Mouse (Mus musculus) MEL (cell line): ENCODE data around the gene Dkk3.

ENCODE experiments used
- CHD1 ChIP-seq: IDR thresholded peaks from 2 replicates; pipeline ENCODE4 v1.6.1; 2012; ENCODE audit warnings: low read depth, mild to moderate bottlenecking, inconsistent platforms, low read length, improper control_type of control experiment
- GATA1 ChIP-seq: IDR thresholded peaks from 2 replicates; pipeline ENCODE4 v1.6.1; 2011; ENCODE audit warnings: low read depth, low read length, improper control_type of control experiment
- KAT2A ChIP-seq: conservative IDR thresholded peaks from 2 replicates; pipeline ENCODE4 v1.6.1; 2012; ENCODE audit warnings: low read depth, low read length, improper control_type of control experiment, inconsistent platforms
- MXI1 ChIP-seq: IDR thresholded peaks from 2 replicates; pipeline ENCODE4 v1.6.1; 2011; ENCODE audit warnings: mild to moderate bottlenecking, low read depth, low read length, improper control_type of control experiment
- MYC ChIP-seq: IDR thresholded peaks from 2 replicates; pipeline ENCODE4 v1.6.1; 2011; ENCODE audit warnings: low read depth, mild to moderate bottlenecking, low read length, improper control_type of control experiment, moderate library complexity
- POLR2A ChIP-seq, 2 experiments: IDR thresholded peaks; 2 replicates each; pipeline ENCODE4 v1.6.1; 2011 to 2012; ENCODE audit warnings: low read length in 2 of 2, mild to moderate bottlenecking in 2 of 2, control low read depth in 1 of 2, improper control_type of control experiment in 1 of 2, low read depth in 1 of 2, moderate library complexity in 1 of 2; ENCODE audit not compliant: control insufficient read depth in 1 of 2, insufficient read depth in 1 of 2, poor library complexity in 1 of 2
- POLR2AphosphoS2 ChIP-seq: IDR thresholded peaks from 2 replicates; pipeline ENCODE4 v1.6.1; 2011; ENCODE audit warnings: low read length, improper control_type of control experiment
- RAD21 ChIP-seq: IDR thresholded peaks from 2 replicates; pipeline ENCODE4 v1.6.1; 2011; ENCODE audit warnings: mild to moderate bottlenecking, low read depth, low read length, improper control_type of control experiment
- TAL1 ChIP-seq: IDR thresholded peaks from 2 replicates; pipeline ENCODE4 v1.6.1; 2012; ENCODE audit warnings: mild to moderate bottlenecking, inconsistent platforms, low read length, moderate library complexity, mixed read lengths
- TBP ChIP-seq: IDR thresholded peaks from 2 replicates; pipeline ENCODE4 v1.8.0; 2011; ENCODE audit warnings: low read depth, low read length, improper control_type of control experiment
- TCF12 ChIP-seq: IDR thresholded peaks from 2 replicates; pipeline ENCODE4 v1.6.1; 2014; ENCODE audit warnings: low read depth, mild to moderate bottlenecking, inconsistent platforms, low read length, improper control_type of control experiment, moderate library complexity
- ZKSCAN1 ChIP-seq: IDR thresholded peaks from 2 replicates; pipeline ENCODE4 v1.6.1; 2012; ENCODE audit warnings: low read depth, mild to moderate bottlenecking, inconsistent platforms, low read length, improper control_type of control experiment, moderate library complexity
- ZNF384 ChIP-seq: IDR thresholded peaks from 2 replicates; pipeline ENCODE4 v1.6.1; 2012; ENCODE audit warnings: low read depth, mild to moderate bottlenecking, inconsistent platforms, low read length, improper control_type of control experiment

DNA sequence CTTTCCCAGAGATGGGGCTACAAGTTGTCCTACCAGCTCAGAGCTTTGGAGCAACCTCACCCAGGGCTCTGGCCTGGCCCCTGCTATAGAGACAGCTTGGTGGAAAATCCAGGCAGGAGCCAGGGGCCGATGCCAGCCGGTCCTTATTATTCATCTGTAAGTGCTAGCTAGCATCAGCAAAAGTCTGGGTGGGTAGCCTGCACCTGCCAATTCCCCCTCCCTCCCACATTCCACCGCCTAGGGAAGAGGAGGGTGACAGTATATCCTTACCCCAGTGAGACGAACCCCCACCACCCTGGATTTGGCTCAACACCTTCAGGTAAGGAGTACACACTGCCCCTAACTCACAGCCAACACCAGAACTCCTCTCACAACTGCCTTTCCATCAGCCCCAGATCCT is 30.9 kb downstream of the Dkk3 start:
- TF ChIP-seq POLR2A (IDR thresholded peaks at IDR 0.05; ENCODE audit: control insufficient read depth in 1 of 2, insufficient read depth in 1 of 2, low read depth in 1 of 2, low read length in 2 of 2, poor library complexity in 1 of 2) (no peak), POLR2AphosphoS2 (no peak), KAT2A (no peak), MXI1 (no peak), ZKSCAN1 (no peak), MYC (no peak), RAD21 (no peak), ZNF384 (no peak), TCF12 (no peak), TAL1 (no peak), TBP (no peak), GATA1 (no peak), CHD1 (no peak)
